Mouse (Mus musculus) NIH3T3 (cell line): ENCODE measurements around the gene Prpf40b.
A peak's percentile ranks its signal among the peaks of the same experiment; 100 is the strongest.

Experiments used
- DNase-seq: peaks from one replicate; pipeline ENCODE4 v3.0.0-alpha.2; 2012; ENCODE audit warnings: low read depth

The Prpf40b gene

GRCm38 (mm10) chr15:99290586-99290985, 4.3 kb upstream of the Prpf40b start:
- no peak for DNase-seq

GRCm38 (mm10) chr15:99294287-99294686, 600 bp upstream of the Prpf40b start:
- peak; percentile 11 for DNase-seq

- DNase-seq, result peak; percentile 28
Measured at GRCm38 (mm10) chr15:99295484-99295981, 646 bp downstream of the Prpf40b start, which contains the start of gene Fam186b. TSS of gene Fam186b (minus strand) at chr15:99295888.

- no peak for DNase-seq
Measured at GRCm38 (mm10) chr15:99296213-99296612, 1.3 kb downstream of the Prpf40b start.

GRCm38 (mm10) chr15:99307476-99307875, 12.6 kb downstream of the Prpf40b start:
- DNase-seq, result no peak

GRCm38 (mm10) chr15:99309549-99309948, 14.7 kb downstream of the Prpf40b start:
- no peak for DNase-seq

- no peak for DNase-seq
Measured at GRCm38 (mm10) chr15:99310617-99311016, 15.7 kb downstream of the Prpf40b start.

GRCm38 (mm10) chr15:99314891-99315290, 20.0 kb downstream of the Prpf40b start:
- no peak for DNase-seq

GRCm38 (mm10) chr15:99316314-99317266, 21.7 kb downstream of the Prpf40b start:
- peak; percentile 93 for DNase-seq

GRCm38 (mm10) chr15:99317267-99317651, 22.4 kb downstream of the Prpf40b start:
- peak; percentile 36 for DNase-seq

- DNase-seq, result no peak
Measured at GRCm38 (mm10) chr15:99318071-99318470, 23.2 kb downstream of the Prpf40b start.

GRCm38 (mm10) chr15:99318861-99319410, 24.0 kb downstream of the Prpf40b start:
- DNase-seq, result no peak

GRCm38 (mm10) chr15:99319411-99319871, 24.6 kb downstream of the Prpf40b start:
- no peak for DNase-seq

- DNase-seq, result no peak
Measured at GRCm38 (mm10) chr15:99320168-99320674, 25.3 kb downstream of the Prpf40b start.

- DNase-seq, result no peak
Measured at GRCm38 (mm10) chr15:99320978-99321377, 26.1 kb downstream of the Prpf40b start.

GRCm38 (mm10) chr15:99324151-99324550, 29.3 kb downstream of the Prpf40b start:
- DNase-seq, result no peak

GRCm38 (mm10) chr15:99325598-99325997, 30.7 kb downstream of the Prpf40b start:
- no peak for DNase-seq

GRCm38 (mm10) chr15:99326407-99326806, 31.5 kb downstream of the Prpf40b start:
- DNase-seq, result no peak

GRCm38 (mm10) chr15:99326959-99327358, 32.1 kb downstream of the Prpf40b start:
- peak; percentile 74 for DNase-seq

- no peak for DNase-seq
Measured at GRCm38 (mm10) chr15:99328011-99328410, 33.1 kb downstream of the Prpf40b start.

- no peak for DNase-seq
Measured at GRCm38 (mm10) chr15:99330324-99330723, 35.4 kb downstream of the Prpf40b start.

GRCm38 (mm10) chr15:99331341-99331740, 36.5 kb downstream of the Prpf40b start:
- DNase-seq, result no peak

GRCm38 (mm10) chr15:99332111-99332510, 37.2 kb downstream of the Prpf40b start:
- no peak for DNase-seq
